Mouse (Mus musculus): ENCODE results near the gene Gm43720.

GRCm38 (mm10) chr5:138262001-138262400 is 17.8 kb downstream of the Gm43720 start:
- TF ChIP-seq CTCF (conservative IDR thresholded peaks at IDR 0.05; ENCODE audit: low read length) (no peak), NANOG (IDR thresholded peaks at IDR 0.05; ENCODE audit: borderline replicate concordance, low read length) (no peak), POU5F1 (IDR thresholded peaks at IDR 0.05; ENCODE audit: borderline replicate concordance, low read length) (no peak)

All from E14TG2a.4 (cell line).